Mouse (Mus musculus) kidney, adult 2 months (tissue): ENCODE results near the gene Tpcn1.

Experiments used
- CTCF ChIP-seq: fragments of 200-500 bp; conservative IDR thresholded peaks from 2 replicates; pipeline ENCODE4 v1.5.1; 2011; ENCODE audit warnings: low read depth, mild to moderate bottlenecking, control low read depth, low read length, moderate library complexity, mixed read lengths; ENCODE audit not compliant: insufficient read depth, insufficient read length
- POLR2A ChIP-seq: fragments of 200-500 bp; IDR thresholded peaks from one replicate; pipeline ENCODE4 v1.6.1; 2011; ENCODE audit warnings: low read depth, low read length, control low read depth

- no peak for TF ChIP-seq POLR2A
- no peak for TF ChIP-seq CTCF
Observed at GRCm38 (mm10) chr5:120487844-120488243, 100.6 kb downstream of the Tpcn1 start.
